Mouse (Mus musculus) hindbrain, embryonic 14.5 days (tissue): ENCODE data around the gene Ago1. TPM values are rescaled to one million over a fixed set of nuclear protein-coding genes. Genes with fewer than 3 reads are reported as not detected.
A peak's percentile ranks its signal among the peaks of the same experiment; 100 is the strongest.

Source experiments
- ATAC-seq: fragments of 200-750 bp; cut with Nextera tagmentation; 2 replicates; pipeline ENCODE4 v1.8.0; 2017; ENCODE audit warnings: moderate number of reproducible peaks, mild to moderate bottlenecking, moderate TSS enrichment, moderate library complexity; ENCODE audit not compliant: low FRiP score
- DNase-seq: peaks from one replicate; pipeline ENCODE4 v3.0.0-alpha.2; 2015; ENCODE audit warnings: low spot score
- H3K27ac ChIP-seq: fragments of 300-500 bp; sonication (generic); 2 replicates; pipeline ENCODE4 v1.5.1; 2014; ENCODE audit warnings: mild to moderate bottlenecking, moderate library complexity
- H3K27me3 ChIP-seq: fragments of 300-500 bp; sonication (generic); 2 replicates; pipeline ENCODE4 v1.6.1; 2014; ENCODE audit warnings: mild to moderate bottlenecking, low read length, mixed read lengths; ENCODE audit not compliant: control insufficient read depth, insufficient read depth
- H3K36me3 ChIP-seq: fragments of 300-500 bp; sonication (generic); replicated peaks from 2 replicates; pipeline ENCODE4 v1.6.1; 2014; ENCODE audit not compliant: control insufficient read depth, insufficient read depth
- H3K4me1 ChIP-seq: fragments of 300-500 bp; sonication (generic); replicated peaks from 2 replicates; pipeline ENCODE4 v1.6.1; 2014; ENCODE audit warnings: antibody characterized with exemption, low read length, mixed read lengths; ENCODE audit not compliant: control insufficient read depth, insufficient read depth
- H3K4me2 ChIP-seq: fragments of 300-500 bp; sonication (generic); replicated peaks from 2 replicates; pipeline ENCODE4 v1.6.1; 2014; ENCODE audit warnings: mild to moderate bottlenecking, moderate library complexity
- H3K4me3 ChIP-seq: fragments of 300-500 bp; sonication (generic); replicated peaks from 2 replicates; pipeline ENCODE4 v1.5.1; 2014; ENCODE audit warnings: mild to moderate bottlenecking, low read length
- H3K9ac ChIP-seq: fragments of 300-500 bp; sonication (generic); 2 replicates; pipeline ENCODE4 v1.6.1; 2014
- H3K9me3 ChIP-seq: fragments of 300-500 bp; sonication (generic); 2 replicates; pipeline ENCODE4 v1.6.1; 2016; ENCODE audit warnings: low read length; ENCODE audit not compliant: control insufficient read depth
- WGBS: fragments of 180-500 bp; shearing (Covaris S2); extraction: QIAGEN DNeasy Blood & Tissue Kit; methylation state at CpG from one replicate; pipeline ENCODE4 v1.1.7; 2014; 5-methylcytosine and 5-hydroxymethylcytosine counted together
- polyA plus RNA-seq: library from polyadenylated mRNA; unstranded; fragments of >200 nt; fragmentation: Nextera tagmentation; extraction: Ambion mirVana; gene quantifications from 2 replicates; pipeline ENCODE4 v1.2.1, GENCODE M21; 2014

Gene Ago1
- polyA plus RNA-seq, 1 experiment from 2014 or later: 15.0 TPM

DNA sequence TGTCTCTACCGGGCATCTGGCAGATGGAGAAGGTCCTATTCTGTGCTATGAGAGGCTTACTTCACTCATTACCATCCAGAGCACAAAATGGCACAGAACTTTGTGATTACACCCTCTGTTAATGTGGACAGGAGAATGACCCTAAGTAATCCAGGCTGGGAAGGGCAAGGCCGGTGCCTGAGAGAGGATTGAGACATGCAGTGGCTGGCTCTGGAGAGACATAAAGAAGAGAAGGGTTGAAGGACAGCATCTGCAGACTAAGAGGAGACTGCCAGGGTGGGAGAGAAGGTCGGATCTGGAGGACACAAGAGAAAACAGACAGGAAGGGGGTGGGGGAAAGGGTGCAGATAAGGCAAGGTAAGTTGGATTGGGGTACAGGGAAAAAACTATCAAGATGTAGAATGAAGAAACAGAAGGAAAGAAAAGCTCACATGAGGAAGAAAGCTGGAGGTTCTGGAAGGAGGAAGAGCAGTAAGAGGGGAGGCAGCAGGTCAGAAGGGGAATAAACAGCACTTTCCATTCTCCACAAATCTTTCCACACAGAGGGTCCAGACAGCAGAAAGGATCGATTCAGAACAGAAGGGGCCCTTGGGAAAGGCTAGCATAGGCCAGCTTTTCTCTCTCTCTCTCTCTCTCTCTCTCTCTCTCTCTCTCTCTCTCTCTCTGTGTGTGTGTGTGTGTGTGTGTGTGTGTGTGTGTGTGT lies 4.0 kb downstream of the Ago1 start:
- H3K9me3 ChIP-seq: no peaks in the 10 kb centered on the region
- 10% methylated on average over 4 of the region's 4 CpGs for WGBS
- no peak for DNase-seq
- H3K4me1 ChIP-seq: peaks cover 44% of the 10 kb centered on the region
- H3K27ac ChIP-seq: peak overlapping the region; percentile 86
- peak overlapping the region; percentile 67 for H3K4me2 ChIP-seq
- H3K36me3 ChIP-seq: peaks cover 14% of the 10 kb centered on the region
- no peaks in the 10 kb centered on the region for H3K27me3 ChIP-seq
- no peak for ATAC-seq
- H3K9ac ChIP-seq: peak overlapping the region; percentile 32
- peak overlapping the region; percentile 64; the same call in 1 of the 2 replicates for H3K4me3 ChIP-seq

GRCm38 (mm10) chr4:126455441-126455840 lies 12.9 kb downstream of the Ago1 start:
- Histone ChIP-seq H3K4me3 (no peak overlapping the region), H3K9me3 (no peaks in the 10 kb centered on the region), H3K36me3 (peaks cover 100% of the 10 kb centered on the region), H3K4me1 (no peaks in the 10 kb centered on the region), H3K27ac (no peak overlapping the region), H3K4me2 (no peak overlapping the region), H3K27me3 (no peaks in the 10 kb centered on the region), H3K9ac (no peak overlapping the region)
- no peak for ATAC-seq
- no peak for DNase-seq
- WGBS: 89% methylated on average over 7 of the region's 7 CpGs

GRCm38 (mm10) chr4:126454547-126455254 lies 13.7 kb downstream of the Ago1 start:
- Histone ChIP-seq H3K4me1 (no peaks in the 10 kb centered on the region), H3K9me3 (no peaks in the 10 kb centered on the region), H3K36me3 (peaks cover 100% of the 10 kb centered on the region), H3K4me3 (no peak overlapping the region), H3K9ac (no peak overlapping the region), H3K4me2 (no peak overlapping the region), H3K27ac (no peak overlapping the region), H3K27me3 (no peaks in the 10 kb centered on the region)
- DNase-seq: no peak
- 94% methylated on average over 5 of the region's 5 CpGs for WGBS
- ATAC-seq: no peak

GRCm38 (mm10) chr4:126450268-126450667 lies 18.1 kb downstream of the Ago1 start:
- ATAC-seq (no peak), DNase-seq (no peak)
- H3K27ac ChIP-seq: no peak overlapping the region
- H3K9ac ChIP-seq: no peak overlapping the region
- WGBS: 90% methylated on average over 1 of the region's 1 CpGs
- no peaks in the 10 kb centered on the region for H3K9me3 ChIP-seq
- peaks cover 100% of the 10 kb centered on the region for H3K36me3 ChIP-seq
- H3K27me3 ChIP-seq: no peaks in the 10 kb centered on the region
- no peak overlapping the region for H3K4me2 ChIP-seq
- no peak overlapping the region for H3K4me3 ChIP-seq
- no peaks in the 10 kb centered on the region for H3K4me1 ChIP-seq

DNA sequence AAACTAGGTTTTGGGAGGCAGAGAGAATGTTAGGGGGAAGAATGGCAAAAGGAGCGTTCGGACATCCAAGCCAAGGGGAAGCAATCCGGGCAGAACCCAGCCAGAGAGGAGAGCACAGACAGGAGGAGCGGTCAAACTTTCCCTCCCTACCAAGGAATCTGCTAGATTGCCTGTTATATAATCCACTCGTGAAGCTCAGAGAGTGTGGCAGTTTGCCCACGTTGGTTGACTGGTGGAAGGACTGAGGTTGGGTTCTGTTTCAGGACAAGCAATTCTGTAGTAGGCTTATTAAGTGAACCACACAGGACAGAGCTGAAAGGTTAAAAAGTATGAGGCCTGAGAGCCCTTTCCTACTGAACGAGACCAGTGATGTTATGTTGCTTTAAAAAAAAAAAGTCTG lies 21.3 kb downstream of the Ago1 start:
- Histone ChIP-seq H3K9me3 (no peaks in the 10 kb centered on the region), H3K4me3 (no peak overlapping the region), H3K4me2 (no peak overlapping the region), H3K4me1 (no peaks in the 10 kb centered on the region), H3K27me3 (no peaks in the 10 kb centered on the region), H3K36me3 (peaks cover 99% of the 10 kb centered on the region), H3K27ac (no peak overlapping the region), H3K9ac (no peak overlapping the region)
- WGBS: 89% methylated on average over 7 of the region's 7 CpGs
- no peak for DNase-seq
- no peak for ATAC-seq

DNA sequence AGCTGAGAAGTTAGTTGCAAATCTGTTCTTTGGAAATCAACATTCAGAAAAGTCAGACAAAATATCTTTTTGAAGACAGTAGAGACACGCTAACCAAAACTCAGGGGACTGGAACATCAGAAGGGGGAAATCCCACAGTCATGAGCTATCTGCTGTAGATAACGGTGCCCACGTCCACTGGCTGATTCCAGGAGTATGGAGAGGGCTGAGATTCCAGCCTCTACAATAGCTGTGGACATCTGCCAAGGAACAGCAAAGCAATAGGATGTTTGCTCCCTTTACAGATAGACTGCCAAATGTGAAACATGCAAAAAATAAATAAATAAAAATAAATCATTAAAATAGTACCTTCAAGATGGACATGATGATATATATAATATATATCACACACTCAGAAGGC lies 23.9 kb downstream of the Ago1 start:
- no peak overlapping the region for H3K27ac ChIP-seq
- no peaks in the 10 kb centered on the region for H3K9me3 ChIP-seq
- no peaks in the 10 kb centered on the region for H3K4me1 ChIP-seq
- WGBS: 86% methylated on average over 3 of the region's 3 CpGs
- H3K4me2 ChIP-seq: no peak overlapping the region
- DNase-seq: no peak
- no peak overlapping the region for H3K4me3 ChIP-seq
- no peaks in the 10 kb centered on the region for H3K27me3 ChIP-seq
- H3K36me3 ChIP-seq: peaks cover 99% of the 10 kb centered on the region
- H3K9ac ChIP-seq: no peak overlapping the region
- no peak for ATAC-seq

GRCm38 (mm10) chr4:126438261-126438660 lies 30.1 kb downstream of the Ago1 start:
- H3K4me2 ChIP-seq: no peak overlapping the region
- no peaks in the 10 kb centered on the region for H3K27me3 ChIP-seq
- 84% methylated on average over 5 of the region's 5 CpGs for WGBS
- H3K36me3 ChIP-seq: peaks cover 95% of the 10 kb centered on the region
- H3K4me3 ChIP-seq: no peak overlapping the region
- H3K9ac ChIP-seq: no peak overlapping the region
- DNase-seq (no peak), ATAC-seq (no peak)
- no peaks in the 10 kb centered on the region for H3K9me3 ChIP-seq
- no peaks in the 10 kb centered on the region for H3K4me1 ChIP-seq
- no peak overlapping the region for H3K27ac ChIP-seq

- DNase-seq: no peak
- WGBS: 51% methylated on average over 2 of the region's 2 CpGs
- no peak overlapping the region for H3K4me2 ChIP-seq
- ATAC-seq: no peak
- H3K36me3 ChIP-seq: peaks cover 75% of the 10 kb centered on the region
- no peaks in the 10 kb centered on the region for H3K27me3 ChIP-seq
- no peak overlapping the region for H3K9ac ChIP-seq
- H3K4me3 ChIP-seq: no peak overlapping the region
- no peaks in the 10 kb centered on the region for H3K9me3 ChIP-seq
- no peaks in the 10 kb centered on the region for H3K4me1 ChIP-seq
- H3K27ac ChIP-seq: no peak overlapping the region
These were observed 32.1 kb downstream of the Ago1 start for GRCm38 (mm10) chr4:126436268-126436667.

DNA sequence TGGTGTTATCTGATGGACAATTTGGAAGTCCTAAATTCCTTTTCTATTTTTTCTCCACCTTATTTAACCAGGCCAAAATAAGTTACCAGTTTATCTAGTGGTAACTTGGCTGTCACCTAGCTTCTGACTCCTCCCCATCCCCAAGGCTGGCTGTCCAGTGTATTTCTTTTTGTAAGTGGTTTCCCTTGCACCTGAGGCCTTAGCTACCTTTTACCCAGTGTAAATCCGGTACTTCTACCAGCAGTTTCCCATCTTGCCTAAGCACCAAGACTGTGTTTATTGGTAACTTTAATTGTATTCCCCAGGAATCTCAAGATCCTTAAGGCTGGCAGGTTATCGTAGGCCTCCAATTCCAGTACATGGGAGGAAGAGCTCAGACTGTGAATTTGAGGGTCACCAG lies 34.3 kb downstream of the Ago1 start:
- Histone ChIP-seq H3K9ac (no peak overlapping the region), H3K4me3 (no peak overlapping the region), H3K4me2 (no peak overlapping the region), H3K27ac (no peak overlapping the region), H3K27me3 (no peaks in the 10 kb centered on the region), H3K9me3 (no peaks in the 10 kb centered on the region), H3K36me3 (peaks cover 54% of the 10 kb centered on the region), H3K4me1 (peaks cover 4% of the 10 kb centered on the region; the same call in 1 of the 2 replicates)
- DNase-seq: no peak
- 94% methylated on average over 2 of the region's 2 CpGs for WGBS
- no peak for ATAC-seq
